Mouse (Mus musculus): ENCODE measurements at regions not wholly inside any gene's neighbourhood (a gene's known extent, or its start where the extent isn't known, plus 50 kb on each side); places are given as distances from the start of the nearest gene placed in this dataset.

DNA sequence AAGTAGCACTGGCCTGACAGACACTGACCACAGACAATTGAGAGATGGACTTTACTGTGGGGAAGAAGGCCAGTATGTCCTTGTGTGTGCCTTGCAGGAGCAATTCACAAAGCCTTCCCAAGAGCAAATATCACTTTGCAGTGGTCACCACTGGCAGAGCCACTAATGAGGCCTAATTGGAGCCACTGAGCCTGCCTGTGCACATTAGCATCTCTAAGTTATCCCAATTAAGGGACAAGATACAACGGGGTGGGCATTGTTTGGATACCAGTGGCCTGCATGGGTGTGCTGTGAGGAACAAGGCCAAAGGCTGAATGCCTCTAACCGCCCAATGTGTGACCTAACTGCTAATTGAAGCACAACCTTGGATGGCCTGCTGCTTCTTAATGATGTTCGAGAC is 433.4 kb upstream of the Ptbp2 start:
- Histone ChIP-seq H3K9me3 (replicated peaks) (no peaks in the 10 kb centered on the region), H3K27ac (no peak overlapping the region), H3K4me3 (no peak overlapping the region), H3K27me3 (no peaks in the 10 kb centered on the region), H3K36me3 (no peaks in the 10 kb centered on the region), H3K4me1 (replicated peaks) (no peaks in the 10 kb centered on the region), H3K9ac (no peak overlapping the region), H3K4me2 (no peak overlapping the region)
- ATAC-seq (replicated peaks; ENCODE audit: insufficient number of reproducible peaks, insufficient read depth, low FRiP score, low read depth): no peak
- 72% methylated on average over 3 of the region's 3 CpGs for WGBS

DNA sequence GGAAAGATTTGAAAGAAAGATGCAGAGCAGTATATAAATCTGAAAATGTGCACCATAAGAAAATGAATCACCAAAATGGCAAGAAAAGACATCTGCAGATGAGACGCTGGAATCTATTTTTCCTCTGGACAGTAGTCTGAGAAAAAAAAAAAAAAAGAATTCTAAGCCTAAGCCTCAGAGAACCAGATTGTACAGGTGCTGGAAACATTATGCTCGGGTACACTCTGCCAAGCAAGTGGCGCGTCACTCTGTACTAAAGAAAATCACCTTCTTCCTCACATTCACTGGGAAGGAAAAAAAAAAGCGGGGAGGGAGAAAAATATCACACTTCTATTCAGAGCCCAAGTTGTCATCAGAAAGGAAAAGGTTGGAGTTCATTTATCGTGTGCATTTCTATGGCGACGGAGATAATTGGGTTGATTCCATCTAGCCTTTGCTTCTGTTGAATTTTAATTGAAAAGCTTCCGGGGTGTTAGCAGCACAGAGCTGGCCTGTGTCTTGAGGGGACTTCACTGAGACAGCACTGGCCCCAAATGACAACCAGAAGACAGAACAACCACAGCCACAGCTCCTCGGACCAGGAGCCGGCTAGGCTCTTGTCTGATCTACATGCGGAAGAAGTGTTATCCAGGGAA is 430.5 kb upstream of the Ptbp2 start:
- Histone ChIP-seq H3K4me2 (no peak overlapping the region), H3K36me3 (no peaks in the 10 kb centered on the region), H3K27ac (no peak overlapping the region), H3K27me3 (no peaks in the 10 kb centered on the region), H3K4me3 (no peak overlapping the region), H3K4me1 (replicated peaks) (no peaks in the 10 kb centered on the region), H3K9ac (no peak overlapping the region), H3K9me3 (replicated peaks) (no peaks in the 10 kb centered on the region)
- WGBS: 79% methylated on average over 12 of the region's 12 CpGs
- ATAC-seq (replicated peaks; ENCODE audit: insufficient number of reproducible peaks, insufficient read depth, low FRiP score, low read depth): no peak

- 89% methylated on average over 2 of the region's 2 CpGs for WGBS
- no peaks in the 10 kb centered on the region for H3K9me3 ChIP-seq (replicated peaks)
- no peak overlapping the region for H3K9ac ChIP-seq
- no peaks in the 10 kb centered on the region for H3K27me3 ChIP-seq
- no peak for ATAC-seq (replicated peaks; ENCODE audit: insufficient number of reproducible peaks, insufficient read depth, low FRiP score, low read depth)
- no peak overlapping the region for H3K4me3 ChIP-seq
- H3K4me2 ChIP-seq: no peak overlapping the region
- no peaks in the 10 kb centered on the region for H3K36me3 ChIP-seq
- H3K27ac ChIP-seq: no peak overlapping the region
- H3K4me1 ChIP-seq (replicated peaks): no peaks in the 10 kb centered on the region
Measured at GRCm38 (mm10) chr3:120199403-120199802, 415.1 kb upstream of the Ptbp2 start.

DNA sequence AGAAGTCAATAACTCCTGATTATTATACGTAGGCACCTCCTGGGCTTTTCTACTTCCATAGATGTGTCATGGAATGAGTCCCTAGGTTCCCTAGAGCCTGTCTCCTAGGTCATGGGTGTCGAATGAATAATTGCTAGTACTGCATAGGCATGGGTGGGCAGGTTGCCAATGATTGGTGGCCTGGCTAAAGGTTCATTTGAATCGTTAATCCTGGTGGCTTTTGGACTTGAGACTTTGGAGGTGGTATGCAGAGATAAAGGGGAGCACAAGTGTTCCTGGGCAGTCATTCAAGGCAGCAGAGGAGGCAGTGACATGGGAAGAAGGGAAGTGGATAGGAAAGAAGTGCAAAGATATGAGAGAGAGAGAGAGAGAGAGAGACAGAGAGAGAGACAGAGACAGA is 410.2 kb upstream of the Ptbp2 start:
- Histone ChIP-seq H3K4me1 (replicated peaks) (0 out of 2 replicates have a peak, but pooled peaks cover 3% of the 10 kb centered on the region), H3K27ac (no peak overlapping the region), H3K4me3 (no peak overlapping the region), H3K4me2 (no peak overlapping the region), H3K9ac (no peak overlapping the region), H3K9me3 (replicated peaks) (no peaks in the 10 kb centered on the region), H3K36me3 (no peaks in the 10 kb centered on the region), H3K27me3 (no peaks in the 10 kb centered on the region)
- no peak for ATAC-seq (replicated peaks; ENCODE audit: insufficient number of reproducible peaks, insufficient read depth, low FRiP score, low read depth)
- WGBS: 56% methylated on average over 3 of the region's 3 CpGs

GRCm38 (mm10) chr3:120192439-120193326 is 408.4 kb upstream of the Ptbp2 start:
- no peak for ATAC-seq (replicated peaks; ENCODE audit: insufficient number of reproducible peaks, insufficient read depth, low FRiP score, low read depth)
- H3K4me1 ChIP-seq (replicated peaks): 0 out of 2 replicates have a peak, but pooled peaks cover 3% of the 10 kb centered on the region
- no peaks in the 10 kb centered on the region for H3K9me3 ChIP-seq (replicated peaks)
- no peak overlapping the region for H3K27ac ChIP-seq
- no peak overlapping the region for H3K4me3 ChIP-seq
- H3K27me3 ChIP-seq: no peaks in the 10 kb centered on the region
- 34% methylated on average over 15 of the region's 15 CpGs for WGBS
- H3K9ac ChIP-seq: no peak overlapping the region
- H3K4me2 ChIP-seq: peak overlapping the region; percentile 24
- no peaks in the 10 kb centered on the region for H3K36me3 ChIP-seq

GRCm38 (mm10) chr3:120189606-120190005 is 405.3 kb upstream of the Ptbp2 start:
- Histone ChIP-seq H3K36me3 (no peaks in the 10 kb centered on the region), H3K27me3 (no peaks in the 10 kb centered on the region), H3K4me1 (replicated peaks) (0 out of 2 replicates have a peak, but pooled peaks cover 3% of the 10 kb centered on the region), H3K9ac (no peak overlapping the region), H3K27ac (no peak overlapping the region), H3K9me3 (replicated peaks) (no peaks in the 10 kb centered on the region), H3K4me3 (no peak overlapping the region), H3K4me2 (no peak overlapping the region)
- 71% methylated on average over 1 of the region's 1 CpGs for WGBS
- ATAC-seq (replicated peaks; ENCODE audit: insufficient number of reproducible peaks, insufficient read depth, low FRiP score, low read depth): no peak

- Histone ChIP-seq H3K27me3 (no peaks in the 10 kb centered on the region), H3K9me3 (replicated peaks) (no peaks in the 10 kb centered on the region), H3K36me3 (no peaks in the 10 kb centered on the region), H3K27ac (no peak overlapping the region), H3K4me1 (replicated peaks) (no peaks in the 10 kb centered on the region), H3K4me3 (no peak overlapping the region), H3K4me2 (no peak overlapping the region), H3K9ac (no peak overlapping the region)
- 74% methylated on average over 5 of the region's 5 CpGs for WGBS
- ATAC-seq (replicated peaks; ENCODE audit: insufficient number of reproducible peaks, insufficient read depth, low FRiP score, low read depth): no peak
Measured at GRCm38 (mm10) chr3:120180931-120181610, 396.8 kb upstream of the Ptbp2 start.

GRCm38 (mm10) chr3:120175632-120176031 is 391.4 kb upstream of the Ptbp2 start:
- no peak overlapping the region for H3K9ac ChIP-seq
- no peaks in the 10 kb centered on the region for H3K27me3 ChIP-seq
- H3K4me1 ChIP-seq (replicated peaks): no peaks in the 10 kb centered on the region
- H3K27ac ChIP-seq: no peak overlapping the region; the same call in 1 of the 2 replicates
- no peak overlapping the region for H3K4me2 ChIP-seq
- ATAC-seq (replicated peaks; ENCODE audit: insufficient number of reproducible peaks, insufficient read depth, low FRiP score, low read depth): no peak
- no peaks in the 10 kb centered on the region for H3K9me3 ChIP-seq (replicated peaks)
- WGBS: 33% methylated on average over 2 of the region's 2 CpGs
- no peak overlapping the region for H3K4me3 ChIP-seq
- H3K36me3 ChIP-seq: no peaks in the 10 kb centered on the region

All from heart, embryonic 15.5 days (tissue).